Mouse (Mus musculus) hindbrain, embryonic 14.5 days (tissue): ENCODE results near the gene Scn4a. TPM values are rescaled to one million over a fixed set of nuclear protein-coding genes. Genes with fewer than 3 reads are reported as not detected.
"Not testable (repeated sequence)": the region's sequence is repeated elsewhere in the genome, so short reads cannot be mapped to it uniquely, and the experiment has no call there.

ENCODE experiments used
- ATAC-seq: fragments of 200-750 bp; cut with Nextera tagmentation; 2 replicates; pipeline ENCODE4 v1.8.0; 2017; ENCODE audit warnings: moderate number of reproducible peaks, mild to moderate bottlenecking, moderate TSS enrichment, moderate library complexity; ENCODE audit not compliant: low FRiP score
- DNase-seq: peaks from one replicate; pipeline ENCODE4 v3.0.0-alpha.2; 2015; ENCODE audit warnings: low spot score
- H3K27ac ChIP-seq: fragments of 300-500 bp; sonication (generic); 2 replicates; pipeline ENCODE4 v1.5.1; 2014; ENCODE audit warnings: mild to moderate bottlenecking, moderate library complexity
- H3K27me3 ChIP-seq: fragments of 300-500 bp; sonication (generic); 2 replicates; pipeline ENCODE4 v1.6.1; 2014; ENCODE audit warnings: mild to moderate bottlenecking, low read length, mixed read lengths; ENCODE audit not compliant: control insufficient read depth, insufficient read depth
- H3K36me3 ChIP-seq: fragments of 300-500 bp; sonication (generic); replicated peaks from 2 replicates; pipeline ENCODE4 v1.6.1; 2014; ENCODE audit not compliant: control insufficient read depth, insufficient read depth
- H3K4me1 ChIP-seq: fragments of 300-500 bp; sonication (generic); replicated peaks from 2 replicates; pipeline ENCODE4 v1.6.1; 2014; ENCODE audit warnings: antibody characterized with exemption, low read length, mixed read lengths; ENCODE audit not compliant: control insufficient read depth, insufficient read depth
- H3K4me2 ChIP-seq: fragments of 300-500 bp; sonication (generic); replicated peaks from 2 replicates; pipeline ENCODE4 v1.6.1; 2014; ENCODE audit warnings: mild to moderate bottlenecking, moderate library complexity
- H3K4me3 ChIP-seq: fragments of 300-500 bp; sonication (generic); replicated peaks from 2 replicates; pipeline ENCODE4 v1.5.1; 2014; ENCODE audit warnings: mild to moderate bottlenecking, low read length
- H3K9ac ChIP-seq: fragments of 300-500 bp; sonication (generic); 2 replicates; pipeline ENCODE4 v1.6.1; 2014
- H3K9me3 ChIP-seq: fragments of 300-500 bp; sonication (generic); 2 replicates; pipeline ENCODE4 v1.6.1; 2016; ENCODE audit warnings: low read length; ENCODE audit not compliant: control insufficient read depth
- WGBS: fragments of 180-500 bp; shearing (Covaris S2); extraction: QIAGEN DNeasy Blood & Tissue Kit; methylation state at CpG from one replicate; pipeline ENCODE4 v1.1.7; 2014; 5-methylcytosine and 5-hydroxymethylcytosine counted together
- polyA plus RNA-seq: library from polyadenylated mRNA; unstranded; fragments of >200 nt; fragmentation: Nextera tagmentation; extraction: Ambion mirVana; gene quantifications from 2 replicates; pipeline ENCODE4 v1.2.1, GENCODE M21; 2014

The Scn4a gene
- polyA plus RNA-seq, 1 experiment from 2014 or later = not detected

DNA sequence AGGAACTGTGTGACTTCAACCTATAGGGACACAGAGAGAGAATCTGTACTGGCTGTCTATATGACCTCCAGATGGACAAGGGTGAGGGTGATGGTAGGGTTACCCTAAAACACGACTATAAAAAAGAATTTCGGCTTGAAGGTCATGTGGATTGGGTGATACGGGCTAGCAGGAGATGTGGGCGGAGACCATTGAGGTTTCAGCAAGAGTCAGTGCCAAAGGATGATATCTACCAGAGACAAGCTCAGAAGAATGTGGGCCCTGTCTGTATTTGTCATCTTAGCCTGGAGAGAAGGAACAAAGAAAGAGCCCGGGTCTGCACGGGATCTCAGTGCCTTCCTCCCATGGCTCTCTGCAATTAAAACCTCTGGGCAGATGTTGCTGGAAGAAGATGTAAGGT is 3.3 kb downstream of the Scn4a start:
- WGBS = 88% methylated on average over 6 of the region's 6 CpGs

DNA sequence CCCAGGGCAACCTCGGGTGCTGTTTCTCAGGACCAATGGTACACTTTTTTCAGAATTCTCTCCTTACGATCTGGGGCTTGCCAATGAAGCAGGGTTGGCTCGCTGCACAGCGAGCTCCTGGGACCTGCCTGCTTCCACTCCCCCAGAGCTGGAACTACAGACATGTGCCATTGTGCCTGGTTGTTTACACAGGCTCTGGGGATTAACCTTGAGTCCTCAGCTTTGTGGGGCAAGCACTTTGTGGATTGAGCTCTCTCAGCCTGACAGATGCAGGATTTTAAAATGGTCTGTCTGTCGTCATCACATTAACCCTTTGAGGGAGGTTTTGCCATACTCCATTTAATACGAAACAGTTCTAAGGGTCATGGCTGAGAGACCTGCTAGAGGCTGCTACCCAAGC is 8.2 kb downstream of the Scn4a start:
- no peaks in the 10 kb centered on the region for H3K4me1 ChIP-seq
- H3K9me3 ChIP-seq = no peaks in the 10 kb centered on the region
- H3K27ac ChIP-seq = no peak overlapping the region
- ATAC-seq (no peak), DNase-seq (no peak)
- H3K36me3 ChIP-seq = no peaks in the 10 kb centered on the region
- 58% methylated on average over 6 of the region's 6 CpGs for WGBS
- H3K4me3 ChIP-seq = no peak overlapping the region
- no peaks in the 10 kb centered on the region for H3K27me3 ChIP-seq
- no peak overlapping the region for H3K4me2 ChIP-seq
- H3K9ac ChIP-seq = no peak overlapping the region

More for the DNA sequence above, 3.3 kb downstream of the Scn4a start:
- H3K27ac ChIP-seq = no peak overlapping the region
- H3K36me3 ChIP-seq = no peaks in the 10 kb centered on the region
- H3K4me1 ChIP-seq = no peaks in the 10 kb centered on the region
- ATAC-seq (no peak), DNase-seq (no peak)
- H3K4me3 ChIP-seq = no peak overlapping the region
- H3K27me3 ChIP-seq = no peaks in the 10 kb centered on the region
- H3K9ac ChIP-seq = no peak overlapping the region
- H3K9me3 ChIP-seq = no peaks in the 10 kb centered on the region
- no peak overlapping the region for H3K4me2 ChIP-seq

DNA sequence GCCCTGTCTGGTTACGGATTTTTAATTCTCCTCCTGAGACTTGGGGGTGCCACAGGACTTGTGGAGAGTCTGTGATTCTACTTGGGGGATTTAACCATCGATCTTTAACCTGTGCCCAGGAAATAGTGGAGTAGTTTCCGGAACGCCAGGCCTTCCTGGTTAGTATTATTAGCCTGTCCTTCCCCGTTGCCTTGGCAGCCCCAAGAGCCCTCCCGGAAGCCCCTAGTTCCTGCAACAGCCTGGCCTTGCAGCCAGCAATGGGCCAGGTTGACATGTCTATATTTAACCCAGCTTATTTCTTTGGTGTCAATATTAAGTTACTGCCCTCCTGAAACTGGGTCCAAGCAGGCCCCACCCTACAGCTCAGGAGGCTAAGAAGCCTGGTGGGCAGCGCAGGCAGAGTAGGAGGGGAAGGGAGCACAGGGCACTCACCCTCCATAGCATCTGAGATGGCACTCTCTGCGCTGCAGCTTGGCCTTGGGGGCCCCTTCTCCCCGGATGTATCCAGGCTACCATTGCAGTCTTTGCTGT is 12.0 kb downstream of the Scn4a start:
- Histone ChIP-seq H3K4me3 (no peak overlapping the region), H3K9ac (no peak overlapping the region), H3K4me2 (no peak overlapping the region), H3K27me3 (no peaks in the 10 kb centered on the region), H3K36me3 (no peaks in the 10 kb centered on the region), H3K9me3 (no peaks in the 10 kb centered on the region), H3K27ac (no peak overlapping the region), H3K4me1 (no peaks in the 10 kb centered on the region)
- WGBS = 88% methylated on average over 9 of the region's 9 CpGs
- DNase-seq = no peak
- no peak for ATAC-seq

DNA sequence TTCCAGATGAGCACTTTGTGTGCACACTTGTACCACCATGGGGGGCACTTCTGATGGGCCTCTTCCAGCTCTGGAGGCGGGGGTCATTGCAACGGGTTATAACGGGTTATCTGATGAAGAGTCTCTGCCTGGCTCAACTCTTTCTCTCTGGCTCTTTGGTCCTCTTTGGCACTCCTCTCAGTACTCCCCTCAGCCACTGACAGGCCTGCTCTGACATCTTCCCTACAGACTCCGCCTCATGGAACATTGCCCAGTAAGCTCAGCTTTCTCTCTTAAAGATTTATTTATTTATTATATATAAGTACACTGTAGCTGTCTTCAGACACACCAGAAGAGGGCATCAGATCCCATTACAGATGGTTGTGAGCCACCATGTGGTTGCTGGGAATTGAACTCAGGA is 13.8 kb downstream of the Scn4a start:
- not testable (repeated sequence) for DNase-seq, H3K27me3 ChIP-seq, H3K4me1 ChIP-seq, H3K4me3 ChIP-seq, H3K36me3 ChIP-seq, H3K4me2 ChIP-seq, H3K9ac ChIP-seq, H3K27ac ChIP-seq, ATAC-seq, H3K9me3 ChIP-seq
- 91% methylated on average over 4 of the region's 4 CpGs for WGBS

DNA sequence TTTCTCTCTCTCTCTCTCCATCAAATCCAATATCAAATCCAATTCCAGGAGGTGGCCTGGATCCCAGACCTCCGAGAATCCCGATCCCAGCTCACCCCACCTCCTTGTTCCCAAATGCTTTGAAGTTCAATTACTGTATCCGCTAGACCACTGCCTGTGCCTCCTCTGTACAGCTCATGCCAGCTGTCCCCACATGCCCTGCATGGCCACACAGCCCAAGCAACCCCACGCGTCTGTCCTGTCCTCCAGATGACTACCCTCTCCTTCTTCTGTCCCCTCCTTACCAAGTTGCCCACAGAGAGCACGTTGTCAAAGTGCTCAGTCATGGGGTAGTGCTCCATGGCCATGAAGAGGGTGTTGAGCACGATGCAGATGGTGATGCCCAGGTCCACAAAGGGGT is 14.2 kb downstream of the Scn4a start:
- WGBS = 85% methylated on average over 7 of the region's 7 CpGs
- no peak overlapping the region for H3K27ac ChIP-seq
- H3K4me2 ChIP-seq = no peak overlapping the region
- no peak overlapping the region for H3K9ac ChIP-seq
- H3K9me3 ChIP-seq = no peaks in the 10 kb centered on the region
- ATAC-seq (no peak), DNase-seq (no peak)
- no peaks in the 10 kb centered on the region for H3K36me3 ChIP-seq
- no peaks in the 10 kb centered on the region for H3K4me1 ChIP-seq
- H3K27me3 ChIP-seq = no peaks in the 10 kb centered on the region
- no peak overlapping the region for H3K4me3 ChIP-seq

DNA sequence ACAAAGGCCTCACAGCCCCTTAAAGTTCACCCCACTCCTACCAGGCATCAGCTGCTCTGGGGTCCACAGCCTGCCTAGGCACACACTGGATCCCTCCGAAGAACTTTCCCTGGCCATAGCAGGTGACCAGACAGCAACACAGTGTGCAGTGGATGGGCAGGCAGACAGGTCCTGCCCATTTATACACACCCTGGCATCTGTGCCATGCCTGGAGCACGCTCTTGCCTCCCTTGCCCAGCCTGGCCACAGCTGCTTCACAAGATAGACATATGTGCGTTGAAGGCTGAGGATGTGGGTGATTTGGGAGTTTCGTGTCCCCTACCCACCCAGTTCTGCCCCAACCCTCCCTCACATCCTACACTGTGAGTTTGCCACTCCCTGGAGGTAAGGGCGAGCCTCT is 15.1 kb downstream of the Scn4a start:
- H3K9me3 ChIP-seq = no peaks in the 10 kb centered on the region
- H3K36me3 ChIP-seq = no peaks in the 10 kb centered on the region
- no peak for ATAC-seq
- DNase-seq = no peak
- H3K4me3 ChIP-seq = no peak overlapping the region
- WGBS = 81% methylated on average over 5 of the region's 5 CpGs
- H3K9ac ChIP-seq = no peak overlapping the region
- no peak overlapping the region for H3K27ac ChIP-seq
- H3K4me2 ChIP-seq = no peak overlapping the region
- no peaks in the 10 kb centered on the region for H3K4me1 ChIP-seq
- H3K27me3 ChIP-seq = no peaks in the 10 kb centered on the region

DNA sequence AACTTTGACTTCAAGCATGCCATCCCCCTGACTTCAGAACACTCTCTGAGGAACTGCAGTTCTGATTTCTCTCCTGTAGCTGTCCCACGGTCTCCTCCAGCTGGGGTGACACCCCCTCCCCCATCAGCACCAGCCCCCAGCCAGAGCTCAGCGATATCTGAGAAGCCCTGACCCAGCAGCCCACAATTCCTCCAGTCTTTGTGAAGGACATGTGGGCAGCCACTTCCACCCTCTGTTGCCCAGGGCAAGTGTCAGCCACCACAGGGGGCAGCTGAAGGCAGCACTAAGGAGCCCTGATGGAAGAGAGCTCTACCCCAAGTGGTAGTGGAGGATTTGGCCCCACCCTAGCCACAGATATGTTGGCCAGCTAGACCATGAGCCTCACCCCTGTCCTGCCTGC is 19.0 kb downstream of the Scn4a start:
- H3K4me3 ChIP-seq = no peak overlapping the region
- H3K4me1 ChIP-seq = no peaks in the 10 kb centered on the region
- no peak overlapping the region for H3K9ac ChIP-seq
- WGBS = 16% methylated on average over 2 of the region's 2 CpGs
- H3K27me3 ChIP-seq = no peaks in the 10 kb centered on the region
- no peak overlapping the region for H3K4me2 ChIP-seq
- H3K9me3 ChIP-seq = no peaks in the 10 kb centered on the region
- DNase-seq (no peak), ATAC-seq (no peak)
- H3K27ac ChIP-seq = no peak overlapping the region
- H3K36me3 ChIP-seq = no peaks in the 10 kb centered on the region

DNA sequence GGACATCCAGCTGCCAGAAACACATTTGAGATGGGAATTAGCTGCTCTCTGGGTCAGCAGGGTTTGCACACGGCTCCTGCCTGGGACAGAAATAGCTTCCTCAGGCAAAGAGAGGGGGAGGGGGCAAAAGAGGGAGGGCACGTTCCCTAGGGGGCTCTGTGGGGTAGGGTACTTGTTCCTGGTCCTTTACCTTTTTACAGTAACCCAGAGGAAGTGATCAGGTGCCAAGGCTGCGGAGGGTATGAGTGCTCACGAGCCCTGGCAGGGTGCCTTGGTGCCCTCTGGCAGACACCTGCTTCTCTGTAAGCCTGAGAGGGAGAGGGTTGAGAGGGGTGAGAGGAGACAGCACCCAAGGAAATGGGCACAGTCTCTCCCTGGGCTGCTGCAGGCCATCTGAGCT is 20.6 kb downstream of the Scn4a start:
- Histone ChIP-seq H3K27me3 (no peaks in the 10 kb centered on the region), H3K4me3 (no peak overlapping the region), H3K9me3 (no peaks in the 10 kb centered on the region), H3K4me2 (no peak overlapping the region), H3K4me1 (no peaks in the 10 kb centered on the region), H3K36me3 (no peaks in the 10 kb centered on the region), H3K27ac (no peak overlapping the region), H3K9ac (no peak overlapping the region)
- WGBS = 52% methylated on average over 4 of the region's 4 CpGs
- no peak for DNase-seq
- ATAC-seq = no peak

DNA sequence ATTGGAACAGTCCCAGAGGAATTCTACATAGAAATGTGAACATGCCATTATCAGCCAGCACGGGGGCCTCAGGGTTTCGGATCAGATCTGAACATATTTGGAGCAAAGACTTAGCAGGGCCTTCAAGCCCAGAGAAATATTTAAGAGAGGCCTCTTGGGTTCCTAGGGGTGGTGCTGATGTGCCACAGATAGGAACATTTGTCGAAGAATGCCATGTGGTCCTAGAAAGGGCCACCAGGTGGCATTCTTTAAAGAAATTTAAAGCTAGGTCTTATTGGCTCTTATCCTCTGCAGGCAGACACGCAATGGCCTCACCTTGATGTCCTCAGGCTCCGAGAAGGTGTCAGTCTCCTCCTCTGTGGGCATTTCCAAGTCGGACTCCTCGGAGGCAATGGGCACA is 23.4 kb downstream of the Scn4a start:
- Histone ChIP-seq H3K27me3 (no peaks in the 10 kb centered on the region), H3K9ac (no peak overlapping the region), H3K36me3 (no peaks in the 10 kb centered on the region), H3K27ac (no peak overlapping the region), H3K4me2 (no peak overlapping the region), H3K4me1 (no peaks in the 10 kb centered on the region), H3K4me3 (no peak overlapping the region), H3K9me3 (no peaks in the 10 kb centered on the region)
- peak; percentile 28 for DNase-seq
- no peak for ATAC-seq
- WGBS = 73% methylated on average over 7 of the region's 7 CpGs

DNA sequence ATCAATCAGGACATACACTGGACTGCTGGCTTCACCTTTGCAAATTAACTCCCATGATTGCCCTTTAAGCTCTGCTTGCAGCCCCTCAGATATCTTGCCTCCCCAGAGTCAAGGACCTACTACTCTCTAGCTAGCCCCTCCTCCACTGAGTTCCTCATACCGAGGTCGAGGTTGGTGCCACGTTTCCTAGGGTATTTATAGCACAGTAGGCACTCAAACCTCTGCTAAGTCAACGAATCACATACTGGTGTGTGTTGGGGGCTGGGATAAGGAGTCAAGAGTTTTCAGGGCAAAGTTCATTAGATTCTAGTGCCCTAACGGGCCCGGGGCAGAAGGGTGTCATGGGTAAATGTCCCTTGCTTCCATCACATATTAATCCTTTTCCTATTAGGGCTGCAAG is 24.0 kb downstream of the Scn4a start:
- DNase-seq = no peak
- WGBS = 81% methylated on average over 6 of the region's 6 CpGs
- H3K4me3 ChIP-seq = no peak overlapping the region
- no peak overlapping the region for H3K27ac ChIP-seq
- no peaks in the 10 kb centered on the region for H3K27me3 ChIP-seq
- no peaks in the 10 kb centered on the region for H3K9me3 ChIP-seq
- no peaks in the 10 kb centered on the region for H3K4me1 ChIP-seq
- H3K36me3 ChIP-seq = no peaks in the 10 kb centered on the region
- no peak for ATAC-seq
- no peak overlapping the region for H3K9ac ChIP-seq
- no peak overlapping the region for H3K4me2 ChIP-seq
